Mouse (Mus musculus): ENCODE results near the gene Cgnl1.

Cgnl1 gene

DNA sequence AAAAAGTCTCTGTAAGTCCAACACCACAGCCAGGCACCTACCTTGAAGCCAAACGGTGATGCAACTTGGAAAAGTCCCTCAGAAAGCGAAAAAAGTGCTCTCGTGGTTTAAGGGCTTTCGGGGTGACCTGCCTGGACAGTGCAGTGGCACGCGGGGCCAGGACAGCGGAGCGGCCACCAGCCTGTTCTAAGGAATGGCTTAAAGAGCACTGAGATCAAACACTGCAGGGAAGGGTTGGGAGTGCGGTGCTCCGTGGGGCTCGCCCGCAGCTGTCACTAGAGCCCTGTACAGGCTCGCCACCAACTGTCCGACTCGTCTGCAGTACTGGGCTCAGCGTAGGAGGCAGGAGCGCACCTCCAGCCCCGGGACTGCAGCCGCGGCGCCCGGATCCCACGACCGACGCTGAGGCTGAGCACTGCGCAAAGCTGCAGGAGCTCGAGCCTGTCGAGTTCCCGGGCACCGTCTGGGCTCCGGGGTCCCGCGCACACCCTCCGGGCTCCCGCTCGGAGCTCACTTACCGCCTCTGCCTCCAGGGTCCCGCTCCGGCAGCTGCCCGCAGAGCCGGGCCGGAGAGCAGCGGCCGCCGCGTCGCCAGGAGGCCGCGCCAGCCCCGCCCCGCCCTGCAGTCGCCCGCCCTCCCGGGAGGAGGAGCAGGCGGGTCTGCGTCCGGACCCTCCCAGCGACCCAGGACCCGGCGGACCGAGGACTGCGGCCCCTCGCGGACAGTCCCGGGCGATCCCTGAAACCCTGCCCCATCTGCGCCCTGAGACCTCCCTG lies at the start of gene Cgnl1:
Gene Cgnl1, minus strand, starts transcription at position 612 of the 777 bp plus-strand sequence.
- no peak for DNase-seq (ENCODE audit: low spot score in 2 of 2)

DNA sequence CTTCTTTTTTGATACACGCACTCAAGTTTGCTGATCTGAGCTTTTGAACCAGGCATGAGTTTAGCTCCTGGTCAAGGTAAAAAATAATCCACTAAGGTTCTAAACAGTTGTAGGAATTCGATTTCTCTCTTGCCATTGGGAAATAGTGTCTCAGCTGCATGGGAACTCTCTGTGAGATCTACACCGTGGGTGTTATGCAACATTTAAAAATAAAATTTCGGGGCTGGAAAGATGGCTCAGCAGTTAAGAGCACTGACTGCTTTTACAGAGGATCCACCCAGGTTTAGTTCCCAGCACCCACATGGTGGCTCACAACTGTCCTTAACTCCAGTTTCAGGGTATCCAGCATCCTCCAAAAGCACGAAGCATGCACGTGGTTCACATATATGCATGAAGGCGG lies 47.1 kb upstream of the Cgnl1 start:
- DNase-seq (ENCODE audit: low spot score in 2 of 2), result peak; percentile 51 to 52

DNA sequence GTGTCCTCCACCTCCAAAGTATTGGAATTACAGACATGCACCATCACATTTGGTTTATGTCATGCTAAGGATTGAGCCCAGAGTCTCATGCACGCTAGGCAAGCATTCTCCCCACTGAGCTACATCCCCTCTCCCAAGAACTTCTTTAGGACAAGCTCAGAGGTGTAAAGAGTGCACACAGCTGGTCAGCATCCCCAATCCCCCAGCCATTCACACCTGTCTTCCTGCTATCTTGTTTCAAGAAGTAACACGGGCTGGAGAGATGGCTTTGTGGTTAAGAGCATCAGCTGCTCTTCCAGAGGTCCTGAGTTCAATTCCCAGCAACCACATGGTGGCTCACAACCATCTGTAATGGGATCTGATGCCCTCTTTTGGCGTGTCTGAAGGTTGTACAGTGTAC lies 44.7 kb upstream of the Cgnl1 start:
- DNase-seq (ENCODE audit: low spot score in 2 of 2), result no peak

DNA sequence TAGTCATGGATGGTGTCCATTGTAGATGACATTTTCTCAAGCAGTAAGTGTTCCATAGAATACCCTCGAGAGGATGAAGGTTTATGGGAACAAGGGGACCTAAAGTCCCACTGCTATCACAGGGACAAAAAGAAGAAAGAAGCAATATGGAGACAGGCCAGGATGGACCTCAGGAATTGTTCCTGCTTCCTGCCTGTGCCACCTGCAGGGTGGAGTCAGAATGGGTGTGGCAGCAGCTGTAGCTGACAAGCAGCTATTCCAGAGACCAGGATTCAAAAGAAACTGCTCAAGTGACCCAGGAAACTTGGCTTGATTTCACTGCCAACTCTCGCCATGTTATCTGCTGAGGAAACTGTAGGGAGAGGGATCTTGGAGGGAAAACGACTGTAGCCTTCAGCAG lies 42.2 kb upstream of the Cgnl1 start:
- no peak for DNase-seq (ENCODE audit: low spot score in 2 of 2)

DNA sequence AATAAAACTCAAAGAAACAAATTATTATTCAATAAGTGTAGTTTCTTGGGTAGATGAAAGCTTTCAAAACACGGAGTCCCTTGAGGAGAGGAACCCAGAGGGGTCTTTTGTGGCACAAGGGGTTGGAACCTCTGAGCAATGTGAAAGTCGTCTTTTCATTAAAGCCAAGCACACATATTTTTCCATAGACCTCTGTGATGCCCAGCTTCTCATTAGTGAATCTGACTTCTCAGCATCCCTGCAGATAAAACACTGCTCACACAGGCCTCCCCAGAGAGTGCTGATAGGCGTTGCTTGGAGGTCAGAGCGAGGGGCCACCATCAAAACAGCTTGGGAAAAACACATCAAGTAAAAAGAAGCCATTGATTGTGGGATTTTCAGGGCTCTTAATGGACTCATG lies 41.5 kb upstream of the Cgnl1 start:
- DNase-seq (ENCODE audit: low spot score in 2 of 2), result no peak

DNA sequence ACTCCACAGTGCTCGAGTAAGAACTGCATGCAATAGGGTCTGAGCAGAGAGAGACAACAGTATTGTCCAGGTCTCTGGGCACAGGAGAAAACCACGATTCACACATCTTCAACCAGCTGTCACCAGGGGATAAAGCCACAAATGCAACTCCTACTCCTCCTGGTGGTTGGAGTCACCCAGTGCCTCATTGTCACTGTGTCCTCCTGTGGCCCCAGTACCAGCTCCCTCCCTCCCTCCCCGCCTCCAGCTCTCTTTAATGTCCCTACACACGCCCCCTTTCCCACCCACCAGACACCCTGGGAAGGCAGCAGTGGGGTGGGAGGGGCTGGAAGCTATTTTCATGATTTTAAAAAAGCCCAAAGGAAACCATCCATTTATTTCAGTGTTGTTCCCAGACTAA lies 41.0 kb upstream of the Cgnl1 start:
- no peak for DNase-seq (ENCODE audit: low spot score in 2 of 2)

DNA sequence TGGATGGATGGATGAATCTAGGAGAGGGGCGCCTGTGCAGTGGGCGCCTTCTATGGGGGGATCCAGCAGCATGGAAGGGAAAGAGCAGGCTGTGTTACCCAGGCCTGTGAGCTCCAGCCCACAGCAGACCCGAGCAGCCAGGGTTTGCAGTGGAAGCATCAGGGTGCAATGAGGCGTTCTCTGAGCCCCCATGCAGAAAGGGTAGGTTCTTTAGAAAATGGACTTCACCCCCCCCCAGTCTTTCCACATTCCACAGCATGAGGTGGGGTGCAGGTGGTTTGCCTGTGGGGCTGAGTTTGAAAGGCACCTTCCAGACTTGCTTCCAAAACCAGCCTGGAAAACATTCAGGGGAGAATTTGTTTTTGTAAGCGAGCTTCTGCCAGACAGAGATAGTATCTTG lies 40.0 kb upstream of the Cgnl1 start:
- no peak for DNase-seq (ENCODE audit: low spot score in 2 of 2)

DNA sequence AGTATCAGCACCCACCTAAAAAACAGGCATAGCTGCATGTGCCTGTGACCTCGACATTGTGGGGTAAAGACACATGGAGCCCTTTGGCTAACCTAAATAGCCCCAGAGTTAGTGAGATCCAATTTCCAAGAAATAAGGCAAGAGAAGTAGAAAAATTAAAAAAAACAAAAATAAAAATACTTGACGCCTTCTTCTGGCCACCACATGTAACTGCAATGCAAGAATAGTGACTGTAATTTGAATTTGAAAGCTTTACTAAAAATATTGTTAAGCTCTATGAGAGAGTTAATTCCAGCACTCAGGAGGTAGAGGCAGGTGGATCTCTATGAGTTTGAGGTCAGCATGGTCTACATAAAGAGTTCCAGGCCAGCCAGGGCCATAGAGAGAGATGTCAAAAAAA lies 39.3 kb upstream of the Cgnl1 start:
- DNase-seq (ENCODE audit: low spot score in 2 of 2), result no peak

DNA sequence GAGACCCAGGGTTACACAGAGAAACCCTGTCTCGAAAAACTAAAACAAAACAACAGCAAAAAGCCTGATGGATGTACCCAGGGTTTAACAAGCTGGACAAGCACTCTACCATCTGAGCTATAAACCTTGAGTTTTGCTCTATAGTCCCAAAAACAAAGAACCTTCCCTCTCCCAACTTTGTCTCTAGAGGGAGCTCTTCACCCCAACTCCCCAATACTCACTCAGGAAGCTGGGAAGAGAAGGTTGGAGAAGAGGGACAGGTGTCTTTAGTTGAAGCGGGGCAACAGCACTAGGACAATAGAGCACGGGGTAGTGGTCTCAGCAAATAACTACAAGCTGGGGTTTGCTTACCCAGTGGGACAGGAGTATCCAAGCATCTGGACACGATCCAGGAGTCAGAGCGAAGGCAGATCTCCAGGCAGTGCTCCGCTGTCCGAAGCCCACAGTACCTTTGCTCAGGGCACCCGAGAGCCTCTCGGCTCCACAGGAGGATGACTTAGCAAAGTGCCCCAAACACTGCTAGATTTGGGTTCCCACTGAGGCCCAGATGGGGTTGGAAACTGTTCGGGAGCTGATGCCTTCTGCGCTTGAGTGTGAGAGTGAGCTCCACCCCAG lies 37.3 kb upstream of the Cgnl1 start:
- DNase-seq (ENCODE audit: low spot score in 2 of 2), result no peak

DNA sequence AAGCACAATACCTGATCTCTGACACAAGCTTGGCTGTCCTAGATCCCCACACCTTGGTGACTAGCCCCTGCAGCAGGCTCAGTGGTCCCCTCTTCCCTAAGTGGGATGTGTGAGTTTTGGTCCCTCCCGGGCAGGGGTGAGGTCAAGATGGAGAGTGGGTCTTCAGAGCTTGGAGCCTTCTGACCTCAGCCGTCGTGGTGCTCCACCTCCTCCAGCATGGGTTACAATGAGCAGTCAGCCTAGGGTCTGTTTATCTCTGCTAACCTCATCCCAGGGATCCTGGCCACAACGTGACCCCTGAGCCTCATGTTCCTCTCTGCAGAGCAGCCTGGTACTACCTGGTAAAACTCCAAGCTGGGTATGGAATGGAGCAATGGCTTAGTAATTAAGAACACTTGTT lies 36.4 kb upstream of the Cgnl1 start:
- no peak for DNase-seq (ENCODE audit: low spot score in 2 of 2)

DNA sequence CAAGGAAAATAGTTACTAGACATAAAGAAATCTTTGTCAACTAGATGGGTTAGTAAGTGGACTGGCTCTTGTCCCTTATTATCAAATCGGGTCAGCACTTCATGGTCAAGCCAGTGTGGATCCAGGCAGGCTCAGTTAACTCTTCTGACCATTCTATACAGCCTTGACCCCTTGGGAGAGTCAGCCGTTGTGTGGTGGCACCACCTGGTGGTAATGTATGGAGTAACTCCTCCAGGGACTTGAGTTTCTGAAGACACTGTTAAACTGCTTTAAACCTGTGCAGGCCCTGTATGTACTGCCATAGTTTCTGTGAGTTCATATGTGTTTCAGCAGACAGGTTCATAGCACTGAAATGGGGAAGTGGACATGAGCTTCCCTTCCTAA lies 35.0 kb upstream of the Cgnl1 start:
- DNase-seq (ENCODE audit: low spot score in 2 of 2), result peak in 1 of 2 experiments; percentile 84

DNA sequence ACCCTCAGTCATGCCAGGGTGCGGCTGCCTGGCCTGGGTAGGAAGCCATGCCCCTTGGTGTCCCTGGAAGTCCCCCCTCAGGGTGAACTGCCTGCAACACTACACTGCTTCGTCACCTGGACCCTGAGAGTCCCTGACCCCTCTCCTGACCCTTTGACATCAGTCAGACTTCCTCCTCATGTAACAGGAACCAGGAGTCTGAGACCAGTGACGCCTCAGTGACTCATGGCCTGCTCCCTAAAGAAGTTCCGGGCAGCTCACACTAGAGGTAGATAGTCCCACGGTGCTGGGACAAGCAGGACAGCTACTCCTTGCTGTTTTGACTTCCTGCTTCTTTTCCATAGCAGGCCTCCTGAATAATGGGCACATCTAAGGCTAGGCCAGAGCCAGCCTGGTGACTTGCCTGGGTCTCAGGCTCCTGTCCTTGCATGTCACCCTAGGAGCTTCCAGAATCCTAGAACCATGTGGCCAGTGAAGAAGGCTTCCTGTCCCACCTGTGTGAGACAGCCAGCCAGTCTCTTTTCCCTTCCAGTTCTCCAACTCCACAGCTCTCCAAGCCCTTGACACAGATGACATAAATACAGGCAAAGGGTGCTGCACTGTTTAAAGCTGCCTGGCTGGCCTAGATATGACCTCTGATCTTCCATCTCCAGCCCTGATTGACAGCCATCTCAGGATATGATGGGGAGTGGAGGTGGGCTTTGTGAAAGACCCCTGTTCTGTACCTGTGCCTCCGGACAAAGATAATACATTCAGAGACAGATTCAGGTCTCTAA lies 34.4 kb upstream of the Cgnl1 start:
- DNase-seq (ENCODE audit: low spot score in 2 of 2), result no peak

DNA sequence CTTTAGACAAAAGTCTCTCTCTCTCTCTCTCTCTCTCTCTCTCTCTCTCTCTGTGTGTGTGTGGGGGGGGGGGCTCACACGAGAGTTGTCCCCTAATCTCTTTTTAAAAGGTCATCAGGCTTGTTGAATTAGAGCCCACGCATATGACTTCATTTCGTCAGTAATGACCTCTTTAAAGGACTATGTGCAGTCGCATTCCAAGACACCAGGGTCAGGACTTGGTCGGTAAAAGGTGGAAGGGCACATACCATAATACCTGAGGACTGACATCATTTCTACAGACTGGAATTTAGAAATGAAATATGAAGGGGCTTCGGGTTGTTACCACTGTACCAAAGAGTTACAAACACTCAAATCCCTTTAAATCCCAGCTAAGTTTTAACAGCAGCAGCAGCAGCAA lies 32.7 kb upstream of the Cgnl1 start:
- DNase-seq (ENCODE audit: low spot score in 2 of 2), result no peak

DNA sequence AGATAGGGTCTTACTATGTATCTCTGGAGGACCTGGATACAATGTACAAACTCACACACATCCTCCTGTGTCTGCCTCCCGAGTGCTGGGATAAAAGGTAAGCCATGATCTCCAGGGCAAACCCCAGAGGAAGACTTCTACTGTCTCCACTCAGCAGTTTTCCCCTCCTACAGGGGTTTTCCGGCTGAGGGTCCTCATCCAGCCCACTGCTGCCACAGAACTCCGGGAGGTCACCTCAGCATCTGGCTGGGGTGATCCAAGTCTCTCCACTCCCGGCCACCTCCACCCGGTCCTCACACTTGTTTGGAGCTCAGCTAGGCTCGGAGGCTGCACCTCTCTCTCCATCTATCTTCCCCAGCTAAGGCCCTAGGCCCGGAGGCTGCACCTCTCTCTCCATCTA lies 31.9 kb upstream of the Cgnl1 start:
- no peak for DNase-seq (ENCODE audit: low spot score in 2 of 2)

DNA sequence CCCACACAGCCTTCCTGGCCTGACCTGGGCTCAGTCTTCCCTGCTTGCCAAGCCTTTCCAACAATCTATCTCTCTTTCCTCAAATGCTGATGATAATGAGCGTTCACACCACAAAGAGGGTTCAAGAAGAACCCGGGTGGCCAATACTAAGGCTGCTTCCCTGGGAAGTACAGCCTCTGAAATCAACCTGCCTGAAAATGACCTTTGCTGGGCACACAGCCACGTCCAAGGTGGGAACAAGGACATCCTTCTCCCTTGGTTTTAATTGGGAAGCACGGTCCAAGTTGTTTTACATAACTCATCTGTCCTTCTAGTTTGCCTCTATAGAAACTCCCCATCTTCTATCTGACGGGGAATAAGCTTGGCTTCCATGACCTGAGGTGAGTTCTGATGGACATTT lies 28.2 kb upstream of the Cgnl1 start:
- no peak for DNase-seq (ENCODE audit: low spot score in 2 of 2)

DNA sequence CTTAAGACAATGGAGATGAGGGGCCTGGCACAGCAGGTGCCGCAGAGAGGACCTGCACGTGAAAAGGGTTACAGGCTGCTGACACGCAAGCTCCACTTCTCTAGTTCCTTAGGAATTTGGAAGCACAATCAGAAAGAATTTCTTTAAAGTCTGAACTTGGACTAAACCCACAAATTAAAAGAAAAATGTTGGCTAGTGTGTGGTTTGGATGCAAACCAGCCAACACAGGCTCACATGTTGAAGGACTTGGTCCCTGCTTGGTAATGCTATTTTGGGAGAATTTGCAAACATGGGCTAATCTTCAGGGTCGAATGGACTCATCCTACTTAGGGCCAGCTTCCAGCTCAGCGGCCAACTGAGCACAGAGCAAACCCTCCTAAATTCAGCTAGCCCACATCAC lies 26.8 kb upstream of the Cgnl1 start:
- no peak for DNase-seq (ENCODE audit: low spot score in 2 of 2)

DNA sequence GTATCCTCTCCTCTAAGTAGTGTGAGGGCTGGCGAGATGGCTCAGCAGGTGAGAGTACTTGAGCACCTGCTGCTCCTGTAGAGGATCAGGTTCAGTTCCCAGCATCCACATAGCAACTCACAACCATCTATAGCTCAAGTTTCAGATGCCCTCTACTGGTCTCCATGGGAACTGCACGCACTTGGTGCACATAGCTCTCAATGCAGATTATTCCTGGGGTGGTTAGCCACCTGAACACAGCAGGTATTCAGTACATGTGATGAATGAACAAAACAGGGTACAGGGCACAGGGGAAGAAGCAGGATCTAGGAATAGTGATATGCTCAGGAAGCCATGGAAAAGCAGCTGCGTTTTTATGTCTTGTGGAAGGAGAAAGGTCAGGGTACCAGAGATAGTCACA lies 6.0 kb upstream of the Cgnl1 start:
- no peak for DNase-seq (ENCODE audit: low spot score in 2 of 2)

DNA sequence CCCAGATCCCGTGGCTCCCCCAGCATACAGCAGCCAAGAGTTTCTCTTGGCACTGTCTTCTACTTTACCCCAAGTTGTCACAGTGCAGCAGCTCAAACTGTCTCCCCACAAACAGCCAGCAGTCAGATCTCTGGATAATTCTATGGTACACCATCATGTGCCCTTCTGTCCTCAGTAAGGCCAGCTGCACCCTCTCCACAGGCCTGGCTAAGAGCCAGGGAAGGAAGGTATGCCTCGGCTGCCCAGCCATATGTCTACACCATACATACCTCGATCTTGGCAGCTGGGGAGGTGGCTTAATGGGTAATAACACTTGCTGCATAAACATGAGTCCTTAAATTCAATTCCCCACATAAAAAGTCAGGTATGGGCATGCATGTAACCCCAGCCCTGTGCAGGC lies 4.9 kb upstream of the Cgnl1 start:
- no peak for DNase-seq (ENCODE audit: low spot score in 2 of 2)

DNA sequence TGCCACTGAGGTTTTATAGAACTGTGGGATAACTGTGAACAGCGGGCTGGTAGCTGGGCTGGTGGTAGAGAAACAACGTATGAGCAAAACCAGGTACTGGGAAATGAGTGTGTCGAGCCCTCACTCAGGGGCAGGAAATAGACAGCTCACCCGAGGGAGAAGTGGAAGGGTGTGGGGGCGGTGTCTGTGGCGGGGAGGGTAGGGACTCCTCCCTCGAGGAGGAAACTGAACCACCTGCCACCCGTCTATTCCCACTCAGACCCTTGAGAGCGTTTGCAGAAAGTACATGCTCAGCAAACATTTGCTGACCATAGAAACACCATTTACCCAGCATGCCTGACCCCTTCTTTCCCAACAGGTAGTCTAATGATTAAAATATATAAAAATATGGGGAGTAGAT lies 2.2 kb upstream of the Cgnl1 start:
- no peak for DNase-seq (ENCODE audit: low spot score in 2 of 2)

DNA sequence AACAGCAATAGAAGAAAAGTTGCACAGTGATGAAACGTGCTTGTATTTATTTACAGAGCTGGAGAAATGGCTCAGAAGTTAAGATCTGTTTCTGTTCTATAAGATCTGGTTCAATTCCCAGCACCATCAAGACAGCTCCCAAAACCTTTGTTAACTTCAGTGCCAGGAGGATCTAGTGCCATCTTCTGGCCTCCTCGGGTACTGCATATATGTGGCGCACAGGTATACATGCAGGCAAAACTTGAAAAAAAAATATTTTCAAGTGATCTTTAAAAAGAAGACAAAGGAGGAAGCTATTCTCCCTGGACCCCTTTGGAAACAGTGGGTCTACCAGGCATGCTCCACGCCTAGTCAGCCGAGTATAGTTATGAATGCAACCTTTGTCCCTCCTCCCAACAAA lies 936 bp upstream of the Cgnl1 start:
- DNase-seq (ENCODE audit: low spot score in 2 of 2), result peak in 1 of 2 experiments; percentile 17

DNA sequence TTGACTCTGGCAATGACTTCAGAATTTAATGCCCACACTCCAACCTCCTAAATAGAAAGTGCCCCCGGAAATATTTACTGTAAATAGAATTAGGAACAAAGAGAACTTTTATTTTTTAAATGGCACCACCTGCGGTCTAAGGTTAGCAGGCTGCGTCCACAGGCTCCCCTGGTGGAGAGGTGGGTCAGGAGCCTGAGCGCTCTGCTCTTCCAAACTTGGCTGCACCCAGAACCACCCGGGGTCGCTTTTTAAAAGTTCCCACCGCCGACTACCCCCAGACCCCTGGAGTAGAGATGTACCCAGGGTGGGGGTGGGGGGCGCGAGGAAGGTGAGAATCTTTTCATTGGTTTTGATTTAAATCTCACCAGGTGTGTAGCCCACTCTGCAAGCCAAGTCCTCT lies 918 bp downstream of the Cgnl1 start:
- no peak for DNase-seq (ENCODE audit: low spot score in 2 of 2)

DNA sequence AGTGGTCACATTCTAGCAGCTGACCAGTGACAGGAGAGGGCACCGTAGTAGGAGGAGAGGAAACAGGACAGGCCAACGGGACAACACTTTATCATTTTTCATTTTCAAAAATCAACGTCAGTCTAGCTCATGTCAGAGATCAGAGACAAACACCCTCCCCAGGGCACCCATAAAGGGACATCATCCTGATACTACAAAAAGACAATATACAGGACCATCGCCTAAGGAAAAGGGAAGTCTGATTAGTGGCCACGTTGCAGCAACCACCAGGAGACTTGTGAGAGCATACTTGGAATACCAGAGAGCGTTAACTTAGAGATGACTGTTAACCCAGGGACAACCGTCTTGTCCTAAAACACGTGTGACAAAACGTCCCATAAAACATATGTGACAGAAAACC lies 1.7 kb downstream of the Cgnl1 start:
- no peak for DNase-seq (ENCODE audit: low spot score in 2 of 2)

DNA sequence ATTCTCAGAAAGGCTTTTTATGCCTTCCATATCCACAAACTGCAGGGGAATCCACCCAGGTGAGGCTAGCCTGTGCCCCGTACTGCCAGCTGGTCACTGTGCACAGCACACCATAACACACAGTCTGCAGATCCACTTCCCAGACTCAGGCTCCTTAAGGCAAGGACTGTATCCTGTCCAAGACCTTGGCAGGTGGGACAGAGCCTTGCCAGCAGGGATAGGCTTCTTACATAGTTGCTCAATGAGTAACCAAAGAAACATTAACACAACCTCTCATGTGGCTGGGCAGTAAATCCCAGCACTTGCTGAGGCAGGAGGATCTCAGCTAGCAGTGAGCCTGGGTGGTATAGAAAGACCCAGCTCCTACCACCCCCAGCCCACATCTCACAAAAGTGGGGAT lies 3.3 kb downstream of the Cgnl1 start:
- DNase-seq (ENCODE audit: low spot score in 2 of 2), result no peak

Measured in left cerebral cortex, adult 9 months (tissue).